Comparison of ENCODE assay signal across 11 mouse cellular contexts in the genomic region with DNA sequence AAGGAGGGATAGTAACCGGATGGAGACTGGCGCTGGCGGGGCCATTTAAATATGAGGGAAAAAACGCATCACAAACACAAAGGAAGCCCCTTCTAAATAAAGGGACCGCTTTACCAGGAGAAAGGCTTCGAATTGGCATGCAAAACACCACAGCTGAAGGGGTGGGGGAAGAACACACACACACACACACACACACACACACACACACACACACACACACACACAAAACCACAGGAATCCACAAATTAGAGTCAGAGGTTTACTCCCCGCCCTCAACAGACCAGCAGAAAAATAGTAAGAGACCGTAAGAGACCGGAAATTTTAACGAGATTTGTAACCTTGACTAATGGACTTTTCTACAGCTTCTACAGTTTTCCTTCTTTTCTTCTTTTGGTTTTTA. TPM values are rescaled to one million over a fixed set of nuclear protein-coding genes. Genes with fewer than 3 reads are reported as not detected.
DNase-seq lines count a peak whose midpoint lies in the region; ATAC-seq and TF ChIP-seq lines count a peak whose summit lies in the region.
"Had no signal": no experiment of that assay in that cellular context is flagged by ENCODE, and none has a peak within 500 bp of the region (broad histone marks: within the 10 kb centered on the region; RNA-seq: fewer than 3 reads in every experiment).

No protein-coding gene starts in this region.

- H3K36me3 ChIP-seq in forebrain, embryonic 10.5 days (replicated peaks), result no peaks in the 10 kb centered on the region
- H3K36me3 ChIP-seq in forebrain, postnatal 0 days (ENCODE audit: insufficient read depth), result no peaks in the 10 kb centered on the region
- peaks cover 7% of the 10 kb centered on the region for H3K36me3 ChIP-seq in ES-Bruce4 (ENCODE audit: control insufficient read depth, insufficient read depth, low read length, poor library complexity, severe bottlenecking)
- H3K36me3 ChIP-seq in limb, embryonic 14.5 days (ENCODE audit: control insufficient read depth, insufficient read depth, low read length), result no peaks in the 10 kb centered on the region
- H3K36me3 ChIP-seq in liver, embryonic 11.5 days (ENCODE audit: control insufficient read depth, insufficient read depth, low read length), result no peaks in the 10 kb centered on the region
- H3K36me3 ChIP-seq: heart, embryonic 12.5 days had no signal

- 3% methylated on average over 10 of the region's 10 CpGs for WGBS in forebrain, embryonic 10.5 days
- 6% methylated on average over 10 of the region's 10 CpGs for WGBS in forebrain, postnatal 0 days
- 4% methylated on average over 10 of the region's 10 CpGs for WGBS in limb, embryonic 14.5 days
- 5% methylated on average over 10 of the region's 10 CpGs for WGBS in liver, embryonic 11.5 days

- peak; percentile 37 for DNase-seq in forebrain, embryonic 10.5 days (ENCODE audit: extremely low spot score, low spot score)
- DNase-seq in forebrain, postnatal 0 days, result no peak
- no peak for DNase-seq in limb, embryonic 14.5 days (ENCODE audit: low spot score)
- DNase-seq in cerebellum, adult 11 months, result no peak
- DNase-seq in liver, embryonic 11.5 days (ENCODE audit: low spot score), result no peak
- DNase-seq: kidney, postnatal 14 days had no signal

- peak overlapping the region; percentile 78 for H3K4me3 ChIP-seq in forebrain, embryonic 10.5 days
- H3K4me3 ChIP-seq in forebrain, postnatal 0 days (ENCODE audit: low read depth, low read length), result no peak overlapping the region
- H3K4me3 ChIP-seq in ES-Bruce4 (ENCODE audit: low read depth, low read length), result peak overlapping the region; percentile 36; the same call in 1 of the 2 replicates
- no peak overlapping the region for H3K4me3 ChIP-seq in embryonic fibroblast, embryonic 13.5 days (ENCODE audit: insufficient read depth, low read length)
- no peak overlapping the region for H3K4me3 ChIP-seq in limb, embryonic 14.5 days (replicated peaks; ENCODE audit: low read length)
- H3K4me3 ChIP-seq in liver, embryonic 11.5 days (ENCODE audit: low read depth, low read length), result no peak overlapping the region
- H3K4me3 ChIP-seq: heart, embryonic 12.5 days had no signal

- TF ChIP-seq EP300 in ES-Bruce4 (IDR thresholded peaks at IDR 0.05; ENCODE audit: insufficient read depth, low read depth, low read length), result peak; percentile 95

- peaks cover 60% of the 10 kb centered on the region for H3K27me3 ChIP-seq in forebrain, embryonic 10.5 days (ENCODE audit: poor library complexity, severe bottlenecking)
- peaks cover 10% of the 10 kb centered on the region; the same call in 1 of the 2 replicates for H3K27me3 ChIP-seq in forebrain, postnatal 0 days (ENCODE audit: insufficient read depth, low read length)
- H3K27me3 ChIP-seq in ES-Bruce4 (ENCODE audit: control insufficient read depth, insufficient read depth, low read length, poor library complexity, severe bottlenecking), result no peaks in the 10 kb centered on the region
- peaks cover 36% of the 10 kb centered on the region for H3K27me3 ChIP-seq in limb, embryonic 14.5 days (ENCODE audit: control insufficient read depth, insufficient read depth, low read length)
- peaks cover 37% of the 10 kb centered on the region for H3K27me3 ChIP-seq in liver, embryonic 11.5 days (replicated peaks; ENCODE audit: control insufficient read depth, insufficient read depth, low read length)

- no peak overlapping the region for H3K4me2 ChIP-seq in forebrain, postnatal 0 days (ENCODE audit: low read depth)
- peak overlapping the region; percentile 13; the same call in 1 of the 2 replicates for H3K4me2 ChIP-seq in limb, embryonic 14.5 days (replicated peaks; ENCODE audit: low read depth, low read length, severe bottlenecking)
- no peak overlapping the region for H3K4me2 ChIP-seq in liver, embryonic 11.5 days
- H3K4me2 ChIP-seq: heart, embryonic 12.5 days had no signal

- no peak overlapping the region for H3K27ac ChIP-seq in forebrain, embryonic 10.5 days
- H3K27ac ChIP-seq in forebrain, postnatal 0 days (ENCODE audit: low read depth, low read length), result no peak overlapping the region
- H3K27ac ChIP-seq in ES-Bruce4 (ENCODE audit: insufficient read depth, low read length), result peak overlapping the region; percentile 98
- peak overlapping the region; percentile 41 for H3K27ac ChIP-seq in embryonic fibroblast, embryonic 13.5 days (ENCODE audit: insufficient read depth, low read length)
- H3K27ac ChIP-seq in limb, embryonic 14.5 days (replicated peaks; ENCODE audit: low read depth, low read length), result no peak overlapping the region
- H3K27ac ChIP-seq in liver, embryonic 11.5 days (ENCODE audit: low read depth, low read length), result no peak overlapping the region
- H3K27ac ChIP-seq: liver, embryonic 14.5 days had no signal

- no peak overlapping the region for H3K9ac ChIP-seq in forebrain, postnatal 0 days
- peak overlapping the region; percentile 80 for H3K9ac ChIP-seq in ES-Bruce4 (ENCODE audit: low read depth, poor library complexity, severe bottlenecking)
- H3K9ac ChIP-seq in limb, embryonic 14.5 days (ENCODE audit: low read depth, low read length, severe bottlenecking), result no peak overlapping the region
- H3K9ac ChIP-seq in liver, embryonic 11.5 days (ENCODE audit: low read depth, low read length), result no peak overlapping the region
- H3K9ac ChIP-seq: heart, embryonic 12.5 days; liver, embryonic 14.5 days had no signal

- ATAC-seq in forebrain, postnatal 0 days, result no peak
- no peak for ATAC-seq in limb, embryonic 14.5 days (ENCODE audit: low FRiP score, low read depth)
- ATAC-seq in megakaryocyte progenitor cell, adult 5-6 weeks (replicated peaks; ENCODE audit: poor library complexity), result no peak
- ATAC-seq in liver, embryonic 11.5 days (replicated peaks; ENCODE audit: low FRiP score), result no peak

- H3K4me1 ChIP-seq in forebrain, embryonic 10.5 days, result peaks cover 43% of the 10 kb centered on the region
- no peaks in the 10 kb centered on the region; the same call in 1 of the 2 replicates for H3K4me1 ChIP-seq in forebrain, postnatal 0 days (ENCODE audit: insufficient read depth)
- peaks cover 2% of the 10 kb centered on the region for H3K4me1 ChIP-seq in ES-Bruce4 (ENCODE audit: control insufficient read depth, insufficient read depth, low read length)
- H3K4me1 ChIP-seq in embryonic fibroblast, embryonic 13.5 days (ENCODE audit: control insufficient read depth, insufficient read depth, low read length), result peaks cover 7% of the 10 kb centered on the region; the same call in 1 of the 2 replicates
- peaks cover 8% of the 10 kb centered on the region for H3K4me1 ChIP-seq in limb, embryonic 14.5 days (ENCODE audit: control insufficient read depth, insufficient read depth, low read length)
- peaks cover 4% of the 10 kb centered on the region; the same call in 1 of the 2 replicates for H3K4me1 ChIP-seq in liver, embryonic 11.5 days (replicated peaks; ENCODE audit: control insufficient read depth, insufficient read depth, low read length)

- TF ChIP-seq CTCF in forebrain, postnatal 0 days (IDR thresholded peaks at IDR 0.05; ENCODE audit: low read depth), result no peak
- TF ChIP-seq CTCF in ES-Bruce4 (IDR thresholded peaks at IDR 0.05; ENCODE audit: low read depth, low read length), result no peak
- TF ChIP-seq CTCF in embryonic fibroblast, embryonic 13.5 days (IDR thresholded peaks at IDR 0.05; ENCODE audit: borderline replicate concordance, insufficient read depth, low read length), result no peak

- TF ChIP-seq POLR2A in ES-Bruce4 (IDR thresholded peaks at IDR 0.05; ENCODE audit: insufficient read depth, low read length), result no peak
- no peak for TF ChIP-seq POLR2A in embryonic fibroblast, embryonic 13.5 days (IDR thresholded peaks at IDR 0.05; ENCODE audit: low read depth, low read length)
- TF ChIP-seq POLR2A in limb, embryonic 14.5 days (IDR thresholded peaks at IDR 0.05; ENCODE audit: borderline replicate concordance, extremely low read depth, insufficient read depth, insufficient read length), result no peak

- H3K9me3 ChIP-seq in forebrain, embryonic 10.5 days, result no peaks in the 10 kb centered on the region
- no peaks in the 10 kb centered on the region for H3K9me3 ChIP-seq in forebrain, postnatal 0 days (ENCODE audit: low read length)
- H3K9me3 ChIP-seq in ES-Bruce4 (replicated peaks; ENCODE audit: control insufficient read depth, insufficient read depth, low read length, poor library complexity, severe bottlenecking), result no peaks in the 10 kb centered on the region
- H3K9me3 ChIP-seq in limb, embryonic 14.5 days (ENCODE audit: control insufficient read depth, low read length), result no peaks in the 10 kb centered on the region
- no peaks in the 10 kb centered on the region for H3K9me3 ChIP-seq in liver, embryonic 11.5 days (ENCODE audit: control insufficient read depth, low read length)
- H3K9me3 ChIP-seq: heart, embryonic 12.5 days had no signal

RNA-seq across cellular contexts. Expression of gene Cbx7, which starts 36.1 kb away (rescaled TPM):
- polyA plus RNA-seq in forebrain, embryonic 10.5 days (2016; fragmentation: Nextera tagmentation; extraction: Ambion mirVana), result 2.8 and 3.9 TPM in 2 replicates
- 6.4 and 11.1 TPM in 2 replicates for total RNA-seq in forebrain, postnatal 0 days (2014; rRNA removed)
- 2.4 and 3.1 TPM in 2 replicates for polyA plus RNA-seq in forebrain, postnatal 0 days (2015; fragmentation: Nextera tagmentation; extraction: Ambion mirVana)
- 111 and 112 TPM in 2 replicates for polyA plus RNA-seq in ES-Bruce4 (2011; ENCODE audit: insufficient read depth, insufficient read length, low read depth, missing spikeins)
- 0.90 and 1.4 TPM in 2 replicates for polyA plus RNA-seq in embryonic fibroblast, embryonic 13.5 days (2011; ENCODE audit: insufficient read length, low read depth, missing spikeins)
- 8.5 and 9.3 TPM in 2 replicates for polyA plus RNA-seq in limb, embryonic 14.5 days (2012; rRNA removed)
- polyA plus RNA-seq in limb, embryonic 14.5 days (2014; fragmentation: Nextera tagmentation; extraction: Ambion mirVana), result 2.1 and 2.9 TPM in 2 replicates
- total RNA-seq in megakaryocyte progenitor cell, adult 5-6 weeks (2015), result 3.3 TPM in 2 replicates
- total RNA-seq in megakaryocyte progenitor cell, adult 5-6 weeks (2017), result 1.7 and 2.1 TPM in 2 replicates
- polyA plus RNA-seq in liver, embryonic 11.5 days (2014; fragmentation: Nextera tagmentation; extraction: Ambion mirVana), result 2.5 TPM in 2 replicates

RNA-seq across cellular contexts. Expression of gene Apobec3, which starts 43.3 kb away (rescaled TPM):
- 9.2 and 11.0 TPM in 2 replicates for polyA plus RNA-seq in forebrain, embryonic 10.5 days (2016; fragmentation: Nextera tagmentation; extraction: Ambion mirVana)
- 4.0 and 5.3 TPM in 2 replicates for total RNA-seq in forebrain, postnatal 0 days (2014; rRNA removed)
- 3.1 and 3.6 TPM in 2 replicates for polyA plus RNA-seq in forebrain, postnatal 0 days (2015; fragmentation: Nextera tagmentation; extraction: Ambion mirVana)
- polyA plus RNA-seq in ES-Bruce4 (2011; ENCODE audit: insufficient read depth, insufficient read length, low read depth, missing spikeins), result 98.9 and 114 TPM in 2 replicates
- polyA plus RNA-seq in embryonic fibroblast, embryonic 13.5 days (2011; ENCODE audit: insufficient read length, low read depth, missing spikeins), result 19.7 and 35.3 TPM in 2 replicates
- 16.0 and 18.0 TPM in 2 replicates for polyA plus RNA-seq in limb, embryonic 14.5 days (2012; rRNA removed)
- polyA plus RNA-seq in limb, embryonic 14.5 days (2014; fragmentation: Nextera tagmentation; extraction: Ambion mirVana), result 12.0 and 13.2 TPM in 2 replicates
- total RNA-seq in megakaryocyte progenitor cell, adult 5-6 weeks (2015), result 167 and 177 TPM in 2 replicates
- 159 and 166 TPM in 2 replicates for total RNA-seq in megakaryocyte progenitor cell, adult 5-6 weeks (2017)
- polyA plus RNA-seq in liver, embryonic 11.5 days (2014; fragmentation: Nextera tagmentation; extraction: Ambion mirVana), result 72.8 and 76.7 TPM in 2 replicates

Comparison
In these comparisons a context has a peak if more than half of its experiments do, and no peak if none do; other contexts are left out.
1. H3K4me3 ChIP-seq: peak in forebrain, embryonic 10.5 days (single experiment) and ES-Bruce4 (single experiment); none in forebrain, postnatal 0 days (single experiment), embryonic fibroblast, embryonic 13.5 days (single experiment), limb, embryonic 14.5 days (single experiment) and liver, embryonic 11.5 days (single experiment).
2. H3K27ac ChIP-seq: peak in ES-Bruce4 (single experiment) and embryonic fibroblast, embryonic 13.5 days (single experiment); none in forebrain, embryonic 10.5 days (single experiment), forebrain, postnatal 0 days (single experiment), limb, embryonic 14.5 days (single experiment) and liver, embryonic 11.5 days (single experiment).
3. RNA of gene Cbx7, which starts 36.1 kb away (polyA plus RNA-seq): 111 to 112 TPM in ES-Bruce4; 2.1 to 9.3 TPM in limb, embryonic 14.5 days, 2.4 to 3.1 TPM in forebrain, postnatal 0 days, 2.8 to 3.9 TPM in forebrain, embryonic 10.5 days, 2.5 TPM in liver, embryonic 11.5 days and 0.90 to 1.4 TPM in embryonic fibroblast, embryonic 13.5 days; every median in the first group is over 10 times any median in the second.